Mouse (Mus musculus) kidney, adult 8-10 months (tissue): ENCODE measurements at regions not wholly inside any gene's neighbourhood (a gene's known extent, or its start where the extent isn't known, plus 50 kb on each side); places are given as distances from the start of the nearest gene placed in this dataset.

Experiments used
- DNase-seq, 2 experiments: peaks; one replicate each; pipeline ENCODE4 v3.0.0; 2022

- peak; percentile 20 to 35 for DNase-seq
These were observed 167.0 kb upstream of the Slc22a22 start for GRCm38 (mm10) chr15:57644331-57644953.

GRCm38 (mm10) chr15:57639115-57639514 lies 161.7 kb upstream of the Slc22a22 start:
- DNase-seq, result no peak

DNA sequence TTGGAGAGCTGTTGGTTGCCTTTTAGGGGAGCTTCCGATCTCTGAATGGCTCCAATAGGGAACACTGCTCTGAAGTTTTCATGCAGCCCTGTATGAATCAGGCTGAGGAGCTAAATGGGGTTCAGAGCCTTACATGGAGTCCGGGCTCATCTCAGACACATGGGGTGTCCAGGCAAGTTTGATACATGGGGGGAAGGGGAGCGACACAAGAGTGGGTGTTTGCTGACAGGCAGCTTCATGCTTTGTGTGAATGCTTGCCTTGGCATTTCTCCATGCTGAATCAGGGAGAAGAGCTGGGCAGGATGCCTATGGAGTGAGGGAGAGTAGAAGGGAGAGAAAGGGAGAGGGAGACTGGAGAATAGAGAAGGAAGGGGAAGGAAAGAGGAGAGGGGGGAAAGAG lies 155.6 kb upstream of the Slc22a22 start:
- DNase-seq, result no peak

DNA sequence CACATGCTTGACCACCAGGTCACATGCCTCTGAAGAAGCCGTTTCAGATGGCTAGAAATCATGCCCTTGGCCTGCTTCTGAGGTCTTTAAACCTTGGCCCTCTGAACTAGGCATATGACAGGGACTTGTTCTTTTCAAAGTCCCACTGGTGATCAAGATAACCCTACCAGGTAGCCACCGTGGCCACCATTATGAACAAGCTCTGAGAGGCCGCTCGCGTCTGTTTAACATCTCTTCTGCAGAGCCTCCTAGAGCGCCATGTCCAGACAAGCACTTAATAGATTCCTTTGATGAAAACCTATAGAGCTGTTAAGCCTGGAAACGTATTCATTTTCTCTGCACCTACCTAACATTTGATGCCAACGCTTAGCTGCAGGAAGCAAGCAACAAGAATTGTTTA lies 155.1 kb upstream of the Slc22a22 start:
- DNase-seq, result no peak

DNA sequence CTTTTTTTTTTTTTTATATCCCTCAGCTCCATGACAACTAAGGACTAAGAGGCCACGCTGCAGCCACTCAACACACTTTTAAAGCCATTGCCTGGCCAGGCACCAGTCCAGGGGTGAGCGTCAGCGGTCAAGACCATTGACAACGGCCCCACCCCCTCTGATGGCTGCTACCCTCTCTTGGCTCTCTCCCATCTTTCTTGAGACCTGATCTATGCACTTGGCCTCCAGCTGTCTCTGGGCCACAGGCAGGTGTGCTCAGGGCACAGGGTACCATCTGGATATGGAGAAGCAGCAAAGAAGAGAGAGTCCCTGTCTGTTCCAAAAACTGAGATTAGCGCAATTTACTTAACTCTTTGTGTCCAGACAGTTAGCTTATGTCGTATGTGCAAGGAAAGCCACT lies 141.0 kb upstream of the Slc22a22 start:
- DNase-seq, result no peak

DNA sequence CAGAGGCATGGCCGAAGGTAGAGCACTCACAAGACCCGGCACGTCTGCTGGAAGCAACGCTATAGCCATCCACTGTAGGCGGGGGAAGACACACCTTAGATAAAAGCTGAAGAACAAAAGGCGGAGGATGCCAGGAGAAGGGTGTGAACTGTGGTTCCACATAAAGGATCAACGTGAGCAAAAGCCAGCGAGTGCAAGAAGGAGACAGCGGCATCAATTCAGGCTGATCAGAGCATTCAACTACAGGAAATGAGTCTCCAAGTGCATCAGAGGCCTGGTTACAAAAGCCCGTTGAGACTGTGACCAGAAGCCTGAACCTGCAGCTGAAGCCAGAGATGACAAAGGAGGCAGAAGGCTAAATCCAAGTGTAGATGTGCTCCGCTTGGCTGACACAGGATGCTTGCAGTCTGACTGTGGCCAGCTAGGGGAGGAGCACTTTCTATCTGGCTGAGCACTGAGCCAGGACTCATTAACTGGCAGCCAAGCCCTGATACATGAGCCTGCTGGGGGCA lies 139.5 kb upstream of the Slc22a22 start:
- peak; percentile 24 to 31 for DNase-seq

GRCm38 (mm10) chr15:57610006-57610405 lies 132.6 kb upstream of the Slc22a22 start:
- no peak for DNase-seq

DNA sequence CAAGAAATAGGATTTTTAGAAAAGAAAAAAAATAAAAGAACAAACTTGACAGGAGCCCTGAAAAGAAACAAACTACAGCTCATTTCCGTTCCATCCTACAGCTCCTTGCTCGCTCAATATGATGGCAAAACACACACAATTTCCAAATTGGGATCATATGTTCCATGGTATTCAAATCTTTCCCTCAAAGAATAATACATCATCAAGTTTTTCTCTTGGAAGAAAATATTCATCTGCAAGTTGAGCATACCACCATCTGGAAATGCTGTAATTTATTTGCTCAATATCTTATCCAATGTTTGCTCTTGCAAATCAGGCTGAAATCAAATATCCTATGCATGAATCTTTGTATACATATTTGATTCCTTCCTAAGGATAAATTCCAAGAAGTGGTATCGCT lies 131.1 kb upstream of the Slc22a22 start:
- DNase-seq, result no peak

- peak; percentile 13 to 38 for DNase-seq
These were observed 123.1 kb upstream of the Slc22a22 start for GRCm38 (mm10) chr15:57600562-57600961.

DNA sequence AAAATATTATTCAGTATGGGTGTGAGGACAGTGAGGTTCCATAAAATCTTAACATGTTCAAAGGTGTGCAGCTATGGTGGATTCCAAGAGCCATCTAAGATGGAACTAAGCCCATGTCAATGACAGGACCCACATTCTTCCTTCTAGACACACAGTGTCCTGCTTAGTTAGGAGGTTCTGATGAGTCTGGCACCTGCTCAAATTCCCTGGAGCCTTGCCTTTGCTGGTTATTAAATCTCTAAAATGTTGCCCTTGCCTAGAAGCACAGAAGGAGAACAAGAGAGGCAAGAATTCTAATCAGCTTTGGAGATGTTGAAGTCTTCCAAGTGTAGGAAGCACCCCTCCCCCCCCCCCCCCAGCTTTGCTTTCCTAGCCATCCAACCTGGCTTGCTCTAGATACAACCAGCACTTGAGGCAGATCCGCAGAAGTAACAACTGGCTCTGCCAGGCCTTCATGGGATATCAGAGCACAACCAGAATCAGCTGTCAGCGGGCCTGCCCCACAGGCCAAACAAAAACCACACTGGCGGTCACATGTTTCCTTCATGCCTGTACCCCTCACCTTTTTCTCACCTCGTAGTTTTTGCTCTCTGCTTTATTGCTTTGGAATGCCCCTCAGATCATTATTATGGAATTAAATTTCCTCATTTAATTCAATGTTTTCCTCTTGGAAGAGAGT lies 116.0 kb upstream of the Slc22a22 start:
- DNase-seq, result no peak

DNA sequence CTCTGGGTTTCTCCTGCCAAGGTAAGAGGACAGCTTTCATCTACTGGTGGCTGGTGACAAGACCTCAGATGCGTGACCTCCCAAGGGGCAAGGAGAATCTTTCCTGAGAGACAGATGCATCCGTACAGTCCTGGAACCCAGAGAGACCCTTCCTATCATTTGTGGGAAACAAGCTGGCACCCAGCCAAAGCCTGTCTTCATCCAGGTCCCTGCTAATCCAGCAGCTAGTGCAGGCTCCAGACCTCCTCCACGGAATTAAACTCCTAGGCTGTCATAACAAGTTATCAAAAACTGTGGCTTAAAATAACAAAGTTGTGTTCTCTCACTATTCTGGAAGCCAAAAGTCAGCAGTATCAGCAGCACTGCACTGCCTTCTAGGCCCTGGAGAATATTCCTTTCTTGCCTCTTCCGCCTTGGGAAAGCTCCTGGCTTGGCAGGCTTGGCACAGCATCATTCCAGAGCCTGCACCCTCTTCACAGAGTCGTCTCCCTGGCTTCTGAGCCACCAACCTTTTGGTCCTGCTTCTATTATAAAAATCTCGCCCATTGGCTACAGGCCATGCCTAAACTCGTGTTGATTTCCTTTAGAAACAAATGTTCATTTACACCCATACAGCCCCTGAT lies 113.3 kb upstream of the Slc22a22 start:
- DNase-seq, result no peak

- peak in 1 of 2 experiments; percentile 19 for DNase-seq
These were observed 112.3 kb upstream of the Slc22a22 start for GRCm38 (mm10) chr15:57589404-57590377.

DNA sequence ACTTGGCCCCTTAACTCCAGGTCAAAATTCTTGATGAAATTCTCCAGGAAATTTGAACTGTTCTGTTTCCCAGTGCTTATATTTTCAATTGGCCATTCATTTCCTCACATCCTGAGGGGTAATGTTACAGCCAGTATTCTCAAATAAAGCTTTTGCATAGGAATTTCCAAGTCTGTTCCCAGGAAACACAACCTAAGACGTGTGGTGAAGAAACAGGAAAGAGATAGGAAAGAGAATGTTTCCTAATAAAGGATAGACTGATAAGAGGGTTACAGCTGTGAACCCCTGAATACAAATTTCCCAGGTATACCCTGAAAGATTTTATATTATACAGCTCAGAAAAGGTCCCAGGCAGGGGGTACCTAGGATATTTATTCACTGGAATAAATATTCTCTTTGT lies 108.0 kb upstream of the Slc22a22 start:
- DNase-seq, result no peak

DNA sequence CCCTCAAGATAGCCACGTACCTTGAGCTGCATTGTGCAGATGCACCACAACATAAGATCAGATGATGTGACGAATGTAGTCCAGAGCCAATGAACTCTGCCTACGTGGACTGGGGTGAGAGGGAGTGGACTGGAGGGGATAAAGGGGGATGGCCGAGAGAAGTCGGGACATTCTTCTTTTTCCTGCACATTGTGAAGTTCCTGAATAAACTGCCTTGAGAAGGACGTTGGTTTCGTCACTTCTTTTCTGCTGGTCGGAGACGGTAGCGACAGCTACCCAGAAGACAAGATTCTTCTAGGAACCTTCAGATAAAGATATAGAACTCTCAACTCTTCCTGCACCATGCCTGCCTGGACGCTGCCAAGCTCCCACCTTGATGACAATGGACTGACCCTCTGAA lies 107.1 kb upstream of the Slc22a22 start:
- no peak for DNase-seq

- DNase-seq, result peak in 1 of 2 experiments; percentile 58
These were observed 103.8 kb upstream of the Slc22a22 start for GRCm38 (mm10) chr15:57581266-57581665.

GRCm38 (mm10) chr15:57578794-57579193 lies 101.4 kb upstream of the Slc22a22 start:
- DNase-seq, result no peak

DNA sequence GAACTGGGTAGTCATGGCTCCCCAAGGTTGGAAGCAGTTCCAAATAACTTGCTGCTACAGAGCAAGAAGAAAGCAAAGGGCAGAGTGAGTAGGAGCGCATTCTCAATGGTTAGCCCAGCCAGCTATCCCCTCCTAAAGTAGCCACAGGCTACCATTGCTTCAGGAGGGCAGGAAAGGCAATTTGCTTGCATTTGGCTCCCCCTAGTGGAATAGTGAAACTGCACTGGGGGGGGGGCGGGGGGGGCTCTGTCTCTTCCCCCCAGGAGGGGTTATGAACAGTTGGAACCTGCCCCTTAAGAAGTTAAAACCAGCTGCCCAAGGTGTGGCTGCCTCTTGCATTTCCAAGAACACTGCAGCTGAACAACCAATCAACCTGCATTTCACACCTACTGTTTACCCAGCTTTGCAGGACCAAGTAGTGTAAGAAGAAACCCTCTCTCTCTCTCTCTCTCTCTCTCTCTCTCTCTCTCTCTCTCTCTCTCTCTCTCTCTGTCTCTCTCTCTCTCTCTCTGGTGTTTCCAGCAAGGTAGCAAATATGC lies 96.7 kb upstream of the Slc22a22 start:
- no peak for DNase-seq

DNA sequence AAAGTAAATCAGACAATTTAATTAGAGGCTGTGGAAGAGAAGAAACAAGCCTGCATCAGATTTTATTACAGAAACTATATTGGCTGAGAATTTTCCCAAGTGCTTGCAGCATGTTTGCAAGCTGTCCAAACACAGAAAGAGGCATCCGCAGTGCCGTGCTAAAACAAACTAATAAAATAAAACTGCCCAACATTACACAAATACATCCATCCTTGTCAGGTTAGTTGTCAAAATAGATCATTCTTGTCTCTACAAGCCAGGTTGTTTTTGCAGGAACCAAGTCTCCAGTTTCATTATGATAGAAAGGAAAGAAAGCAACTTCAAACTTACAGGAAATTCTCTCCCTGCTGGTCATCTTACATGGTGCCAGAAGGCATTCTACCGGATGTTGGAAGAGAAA lies 95.0 kb upstream of the Slc22a22 start:
- DNase-seq, result no peak

DNA sequence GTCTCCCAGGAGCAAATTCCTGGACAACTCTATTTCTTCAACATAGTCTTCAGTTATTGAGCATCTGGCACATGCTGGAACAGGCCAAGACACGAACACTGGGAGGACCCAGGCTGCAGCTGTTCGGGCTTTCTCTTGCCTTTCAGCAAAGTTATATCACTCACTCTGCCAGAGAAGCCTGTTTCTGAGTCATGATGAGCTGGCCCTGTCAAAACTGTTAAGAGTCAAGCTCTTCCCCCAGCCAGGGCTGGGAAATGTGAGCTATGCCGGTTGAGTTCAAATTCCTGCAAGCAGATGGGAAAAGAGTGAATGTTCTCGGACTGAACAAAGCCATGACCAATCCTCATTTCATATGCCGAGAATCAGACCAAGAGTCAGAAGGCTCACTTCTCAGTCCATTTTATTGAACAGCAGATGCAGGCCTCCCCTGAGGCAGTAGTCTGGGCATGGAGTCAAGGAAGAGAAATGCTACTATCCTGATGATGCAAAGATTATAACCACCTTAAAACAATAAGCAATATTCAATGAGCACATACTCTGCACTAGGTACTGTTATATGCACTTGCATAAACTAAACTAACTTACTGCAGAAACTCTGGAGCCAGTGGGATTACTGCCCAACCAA lies 90.7 kb upstream of the Slc22a22 start:
- DNase-seq, result no peak

DNA sequence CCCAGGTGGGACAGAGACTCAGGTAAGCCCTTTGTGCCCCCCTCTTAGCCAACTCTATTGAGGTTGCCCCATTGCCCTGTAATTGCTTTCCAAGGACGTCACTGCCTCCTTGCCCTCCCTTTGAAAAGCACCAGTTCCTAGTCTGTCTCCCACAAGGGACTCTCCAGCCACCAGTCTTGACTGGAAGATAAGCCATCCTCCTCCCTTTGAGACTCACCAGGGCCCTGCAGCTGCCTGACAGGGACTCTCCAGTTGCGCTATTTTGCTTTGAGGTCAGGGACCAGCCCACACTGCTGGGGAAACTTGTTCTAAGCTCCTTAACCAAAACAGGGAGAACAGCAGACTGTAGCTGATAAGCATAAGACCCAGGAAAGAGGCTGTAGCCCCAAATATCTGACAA lies 69.7 kb upstream of the Slc22a22 start:
- no peak for DNase-seq

- no peak for DNase-seq
These were observed 67.7 kb upstream of the Slc22a22 start for GRCm38 (mm10) chr15:57545141-57545540.

- DNase-seq, result peak in 1 of 2 experiments; percentile 11
These were observed 66.6 kb upstream of the Slc22a22 start for GRCm38 (mm10) chr15:57543985-57544384.
